Mouse (Mus musculus) gastrocnemius, postnatal 10 days (tissue): ENCODE measurements around the gene Stk32c. TPM values are rescaled to one million over a fixed set of nuclear protein-coding genes. Genes with fewer than 3 reads are reported as not detected.

ENCODE experiments used
- DNase-seq: peaks from one replicate; pipeline ENCODE4 v3.0.0; 2021; ENCODE audit warnings: mixed read lengths
- total RNA-seq, 2 experiments: library from RNA; stranded (reverse); gene quantifications; 2 replicates each; pipeline ENCODE4 v1.2.3; 2021

Gene Stk32c
- total RNA-seq, 2 experiments from 2014 or later = 1.6 TPM

DNA sequence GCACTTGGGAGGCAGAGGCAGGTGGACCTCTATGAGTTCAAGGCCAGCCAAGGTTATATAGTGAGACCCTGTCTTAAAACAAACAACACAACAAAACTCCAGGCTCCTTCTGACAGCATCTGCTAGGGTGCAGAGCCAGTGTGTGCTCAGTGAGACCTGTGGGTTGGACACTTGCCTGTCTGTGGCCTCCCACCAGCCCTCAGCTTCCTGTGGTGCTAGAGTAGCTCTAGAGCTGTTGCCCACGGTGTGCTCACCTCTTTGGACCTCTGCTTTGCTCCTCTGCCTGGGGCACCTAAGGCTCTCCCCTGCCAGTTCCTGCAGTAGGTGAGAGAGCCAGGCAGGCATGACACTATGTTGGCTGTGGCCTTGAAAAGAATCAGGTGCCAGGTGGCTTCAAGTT, 69.3 kb downstream of the Stk32c start:
- DNase-seq = no peak

DNA sequence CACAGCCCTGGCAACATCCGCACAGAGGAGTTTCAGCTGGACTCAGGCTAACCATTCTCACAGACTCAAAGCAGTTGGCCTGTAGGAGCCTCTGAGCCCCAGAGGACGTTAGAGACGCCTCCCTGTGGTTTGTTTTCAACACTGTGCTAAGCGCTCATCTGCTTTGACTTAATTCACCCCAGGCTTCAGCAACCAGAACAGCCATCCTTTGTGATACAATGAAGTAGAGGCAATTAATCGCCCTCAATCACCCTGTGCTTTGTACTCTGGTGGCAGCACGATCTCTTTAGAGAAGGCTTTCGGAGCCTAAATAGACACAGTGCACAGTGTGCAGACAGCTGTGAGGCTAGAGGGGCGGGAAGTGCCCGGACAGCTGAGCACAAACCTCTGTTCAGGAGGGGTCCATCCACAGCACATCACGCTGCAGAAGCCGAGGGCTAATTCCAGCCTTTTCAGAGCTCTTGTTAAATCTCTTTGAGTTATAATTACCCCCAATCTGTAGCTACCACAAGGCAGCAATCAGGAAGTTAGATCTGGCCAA, 73.1 kb downstream of the Stk32c start:
- no peak for DNase-seq

DNA sequence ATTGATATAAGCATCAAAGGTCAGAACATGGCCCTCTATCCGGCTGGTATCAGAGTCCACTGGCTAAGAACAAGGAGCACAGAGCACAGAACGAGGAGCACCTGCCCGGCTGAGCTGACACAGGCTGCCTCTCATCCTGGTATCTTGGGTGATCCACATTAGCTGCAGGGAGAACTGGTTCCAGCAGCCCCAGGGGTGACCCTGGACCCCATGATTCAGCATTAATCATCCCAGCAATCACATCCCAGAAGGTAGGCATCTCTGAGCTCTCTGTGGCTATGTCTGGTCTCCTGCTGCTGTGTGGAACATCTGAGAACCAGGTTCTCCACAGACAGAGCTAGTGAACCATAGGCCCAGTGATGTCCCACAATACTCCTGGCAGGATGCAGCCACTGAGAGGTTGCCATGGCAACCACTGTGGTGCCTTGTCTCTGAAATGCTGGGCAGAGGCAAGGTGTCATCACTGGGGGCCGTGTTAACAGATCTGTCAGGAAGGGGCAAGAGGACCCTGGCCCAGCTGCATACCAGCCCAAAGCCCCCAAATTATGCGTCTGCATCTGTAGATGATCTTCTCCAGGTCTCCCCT, 76.1 kb downstream of the Stk32c start:
- no peak for DNase-seq

DNA sequence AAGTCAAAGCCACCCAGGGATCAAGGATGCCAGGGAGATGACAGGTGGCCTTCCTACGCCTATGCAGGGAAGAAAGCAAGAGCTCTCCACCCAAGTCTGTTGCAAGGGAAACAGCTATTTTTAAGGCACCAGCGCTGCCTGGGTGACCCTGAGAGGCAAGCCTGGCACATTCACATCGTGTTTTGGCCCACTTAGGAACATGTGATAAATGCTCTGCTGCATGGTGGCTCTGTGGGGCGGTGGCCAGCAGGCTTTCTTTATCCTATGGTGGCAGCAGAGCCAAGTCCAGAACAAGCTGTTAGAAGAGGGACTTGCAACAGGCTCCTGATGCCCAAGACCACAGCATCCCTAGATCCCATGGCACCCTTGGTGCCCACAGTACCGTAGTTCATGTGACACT, 77.9 kb downstream of the Stk32c start:
- DNase-seq = no peak

DNA sequence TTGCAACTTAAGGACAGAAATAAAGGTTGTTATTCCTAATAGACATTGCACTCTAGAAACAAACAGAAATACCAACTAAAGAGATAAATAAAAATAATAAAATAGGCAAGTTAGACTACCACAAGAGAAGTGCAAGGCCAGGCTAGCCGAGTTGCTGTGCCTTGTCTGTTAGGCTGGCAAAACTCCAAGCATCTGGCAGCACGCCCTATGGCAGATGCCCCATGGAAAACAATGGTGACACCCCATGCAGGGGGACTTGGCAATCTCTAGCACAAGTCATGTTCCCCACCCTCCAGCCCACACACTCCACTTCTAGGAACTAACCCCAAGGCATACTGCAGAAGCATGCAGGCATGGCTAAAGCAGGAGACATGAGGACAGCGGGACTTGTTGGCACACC, 79.7 kb downstream of the Stk32c start:
- peak; percentile 54 for DNase-seq

DNA sequence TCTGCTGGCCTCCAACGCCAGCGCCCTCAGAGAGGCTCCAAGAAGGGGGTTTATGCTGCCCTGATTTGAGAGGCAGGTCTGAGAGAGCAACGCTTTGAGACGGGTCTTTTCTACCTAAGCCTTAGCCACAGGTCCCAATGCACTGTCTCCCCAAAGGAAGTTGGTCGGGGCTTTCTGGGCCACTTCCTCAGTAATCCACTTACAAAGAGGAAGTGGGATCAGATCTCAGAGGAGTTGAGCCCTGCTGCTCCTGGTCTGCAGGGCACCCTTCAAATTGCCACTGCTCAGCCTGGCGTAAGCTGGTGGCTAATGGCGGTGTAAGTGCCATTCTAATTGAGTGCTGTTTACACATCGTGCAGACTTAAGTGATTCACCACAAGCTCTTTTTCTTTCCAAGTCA, 81.6 kb downstream of the Stk32c start:
- DNase-seq = no peak

DNA sequence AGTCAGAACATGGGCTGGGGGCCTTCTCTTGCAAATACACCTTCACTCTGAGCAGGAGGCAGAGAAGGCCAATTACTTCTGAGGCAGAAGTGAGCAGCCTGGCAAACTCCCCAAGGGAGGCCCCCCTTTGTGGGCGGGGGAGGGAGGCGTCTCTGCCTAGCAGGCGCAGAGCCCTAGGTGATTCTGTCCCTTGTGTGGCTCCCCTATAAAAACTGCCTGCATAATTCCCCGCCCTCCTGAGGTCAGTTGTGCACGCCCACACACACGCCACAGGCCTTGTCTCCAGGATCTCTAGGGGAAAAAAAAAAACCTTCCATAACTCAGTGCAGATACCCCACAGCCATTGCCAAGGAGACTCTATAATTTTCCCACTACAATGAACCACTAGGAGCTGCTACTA, 82.7 kb downstream of the Stk32c start:
- no peak for DNase-seq

DNA sequence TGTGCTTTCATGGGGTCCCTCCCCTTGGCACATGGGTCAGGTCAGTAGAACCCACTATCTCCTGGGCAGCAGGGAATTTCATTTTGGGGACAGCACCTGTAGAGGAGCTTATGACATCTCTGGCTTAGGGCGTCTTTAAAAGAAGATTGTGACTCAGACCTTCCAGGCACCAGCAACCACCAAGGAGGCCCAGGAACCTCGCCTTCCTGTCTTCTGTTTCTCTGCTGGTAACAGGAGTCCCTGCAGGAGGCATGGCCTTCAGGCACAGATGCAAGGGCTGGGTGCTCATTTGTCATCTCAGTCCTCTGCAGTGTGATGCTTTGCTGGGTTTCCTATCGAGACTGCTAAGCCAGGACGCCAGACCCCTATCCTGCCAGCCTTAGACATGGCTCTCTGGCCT, 84.1 kb downstream of the Stk32c start:
- DNase-seq = no peak

DNA sequence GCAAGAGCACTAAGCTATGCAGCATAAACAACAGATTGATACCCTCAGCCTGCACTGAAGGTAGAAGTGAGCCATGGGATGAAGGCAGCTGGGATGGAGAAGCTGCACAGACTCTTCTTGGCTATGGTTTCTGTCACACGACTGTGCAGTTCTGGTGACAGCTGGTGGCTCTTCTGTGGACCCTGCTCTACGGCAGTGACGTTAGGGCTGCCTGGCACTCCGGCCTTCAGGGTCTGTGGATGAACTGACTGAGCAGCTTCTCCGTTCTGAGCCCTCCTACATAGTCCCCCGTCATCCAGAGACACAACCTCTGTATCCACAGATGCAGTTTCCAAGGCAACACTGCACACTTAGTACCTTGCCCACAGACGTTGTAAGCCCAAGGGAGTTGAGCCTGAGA, 86.6 kb downstream of the Stk32c start:
- DNase-seq = no peak

DNA sequence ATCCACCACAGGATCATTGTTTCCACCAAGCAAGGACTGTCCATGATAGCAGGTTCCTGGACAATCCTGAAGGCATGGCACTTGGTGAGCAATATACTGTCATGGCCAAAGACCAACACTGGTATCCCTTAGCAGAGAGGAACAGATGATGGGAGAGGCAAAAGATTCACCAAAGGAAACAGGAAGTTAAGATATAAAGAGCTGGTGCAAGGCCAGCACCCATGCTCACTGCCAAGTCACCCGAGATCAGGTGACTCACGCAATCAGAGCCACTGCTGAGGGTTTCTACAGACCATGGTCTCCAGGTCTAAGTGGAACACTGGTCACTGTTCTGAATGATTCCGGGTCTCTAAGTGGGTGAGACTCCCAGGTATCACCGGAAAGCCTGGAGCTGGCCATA, 87.2 kb downstream of the Stk32c start:
- no peak for DNase-seq

DNA sequence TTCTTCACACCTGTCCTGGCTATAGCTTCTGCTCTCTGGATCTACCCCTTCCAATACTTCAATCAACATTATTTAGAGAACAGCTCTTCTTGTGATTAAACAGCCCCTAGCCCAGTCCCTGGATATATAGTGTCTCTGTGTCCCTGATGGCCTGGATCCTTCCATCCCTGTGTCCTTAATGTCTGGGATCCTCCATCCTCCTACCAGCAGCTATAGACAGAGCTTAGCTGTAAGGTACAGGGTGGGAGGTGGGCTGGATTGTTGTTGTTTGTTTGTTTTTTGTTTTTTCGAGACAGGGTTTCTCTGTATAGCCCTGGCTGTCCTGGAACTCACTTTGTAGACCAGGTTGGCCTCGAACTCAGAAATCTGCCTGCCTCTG, 93.3 kb downstream of the Stk32c start:
- no peak for DNase-seq

DNA sequence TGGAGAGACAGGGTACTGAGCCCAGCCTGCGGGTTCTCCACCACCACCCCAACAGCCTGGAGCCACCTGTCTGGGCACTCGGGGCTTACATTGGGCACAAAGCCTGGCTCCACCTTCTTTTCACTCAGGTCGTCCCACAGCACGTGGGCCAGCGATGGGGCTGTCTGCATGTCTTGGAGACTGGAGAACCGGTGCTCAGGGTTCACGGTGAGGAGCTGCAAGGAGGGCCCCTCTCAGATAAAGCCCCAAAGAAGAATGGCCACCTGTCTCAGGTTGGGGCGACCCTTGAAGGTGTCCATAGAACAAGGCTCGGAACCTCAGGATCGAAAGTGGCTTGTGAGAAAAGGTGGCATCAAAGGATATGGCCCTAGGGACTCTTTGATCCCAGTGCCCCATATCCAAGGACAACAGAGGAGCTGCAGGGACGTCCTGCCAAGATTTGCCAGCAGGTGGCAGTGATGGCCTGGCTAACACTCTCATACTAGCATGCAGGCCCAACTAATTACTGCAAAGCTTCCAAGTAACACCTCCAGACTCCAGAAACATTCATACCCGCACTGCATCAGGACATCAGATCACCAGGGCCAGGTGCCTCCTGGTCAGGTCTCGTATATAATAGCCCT, 93.8 kb downstream of the Stk32c start:
- peak; percentile 84 for DNase-seq

DNA sequence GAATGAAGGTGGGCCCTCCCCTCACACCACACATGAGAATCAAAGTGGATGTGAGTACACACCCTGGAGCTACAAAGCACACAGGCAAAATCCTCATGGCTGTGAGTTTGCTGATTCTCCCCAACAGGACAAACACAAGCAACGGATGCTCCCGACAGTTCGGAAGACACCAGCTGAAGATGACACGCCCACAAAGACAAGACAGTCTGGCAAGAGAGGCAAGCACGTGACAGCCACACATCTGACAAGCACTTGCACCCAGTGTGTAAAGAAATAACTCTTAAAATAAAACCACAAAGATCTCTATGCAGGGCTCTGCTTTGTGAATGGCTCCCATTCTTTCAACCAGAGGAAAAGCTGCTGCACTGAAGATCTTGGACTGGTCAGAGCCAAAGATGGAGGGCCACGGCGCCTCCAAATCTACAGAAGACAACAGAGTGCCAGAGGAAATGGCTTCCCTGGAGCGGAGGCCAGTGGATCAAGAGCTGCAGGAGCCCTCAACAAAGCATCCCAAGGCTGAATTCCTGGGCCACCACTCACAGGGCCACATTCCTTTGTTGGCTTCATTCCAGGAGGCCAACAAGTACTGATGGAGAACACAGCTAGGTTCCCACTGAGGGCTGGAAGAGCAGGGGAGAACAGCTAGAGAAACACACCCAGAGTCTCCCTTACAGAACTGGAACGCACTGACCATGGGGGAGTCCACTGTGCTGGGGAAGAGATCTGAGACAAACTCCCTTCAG, 105.0 kb downstream of the Stk32c start:
- DNase-seq = no peak

DNA sequence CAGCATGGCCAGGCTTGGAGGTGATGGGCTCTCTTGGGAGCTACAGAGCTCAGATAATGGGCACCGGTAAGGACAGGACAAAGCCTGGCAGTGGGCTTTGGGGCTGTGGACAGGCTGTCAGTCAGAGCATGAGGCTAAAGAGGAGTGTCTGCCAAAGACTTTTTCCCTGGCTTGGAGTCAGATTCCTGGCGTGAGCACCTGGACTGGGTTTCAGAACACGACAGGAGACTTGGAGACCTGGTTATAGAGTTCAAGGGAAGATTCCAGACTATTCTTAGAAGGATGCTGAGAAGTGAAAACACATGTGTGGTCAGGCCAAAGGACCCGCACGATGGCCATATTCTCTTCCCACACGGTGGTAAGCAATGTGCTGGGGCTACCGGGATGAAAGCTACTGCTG, 107.4 kb downstream of the Stk32c start:
- DNase-seq = no peak

DNA sequence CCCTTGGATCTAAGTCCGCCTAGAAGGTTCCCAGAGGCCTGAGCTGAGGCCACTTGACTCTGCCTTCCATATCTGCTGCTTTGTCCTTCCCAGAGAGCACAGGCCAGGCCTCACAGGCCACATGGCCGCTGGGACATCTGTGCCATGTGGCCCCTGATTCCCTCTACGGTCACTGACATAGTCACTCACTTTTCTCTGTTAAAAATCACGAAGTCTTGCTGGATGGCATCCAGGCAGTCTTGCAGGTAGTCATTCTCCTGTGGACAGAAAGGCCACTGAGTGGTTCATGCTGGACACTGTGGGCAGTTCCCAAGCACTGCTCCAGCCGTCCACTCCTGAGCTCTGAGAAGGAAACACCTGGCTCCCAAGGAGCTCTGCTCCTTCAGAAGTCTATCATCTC, 108.0 kb downstream of the Stk32c start:
- no peak for DNase-seq

DNA sequence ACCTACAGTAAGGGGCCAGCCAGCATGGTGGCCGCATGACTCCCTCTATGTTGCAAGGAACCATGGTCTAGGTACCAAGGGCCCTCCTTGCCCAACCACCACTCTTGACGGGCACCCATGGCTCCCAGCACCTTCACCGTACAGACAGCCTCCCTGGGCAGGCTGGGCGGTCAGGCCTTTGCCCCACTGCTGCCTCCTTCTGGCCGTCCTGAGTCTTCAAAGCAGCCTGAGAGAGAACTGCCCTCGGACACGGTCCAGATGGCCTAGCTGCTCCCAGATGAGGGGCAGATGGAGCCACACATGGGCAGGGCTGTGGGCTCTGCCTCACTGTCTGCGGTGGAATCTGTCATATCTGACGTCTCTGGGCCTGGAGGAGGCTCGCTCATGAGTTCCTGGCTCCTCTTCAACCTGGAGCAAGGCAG, 109.1 kb downstream of the Stk32c start:
- DNase-seq = no peak

DNA sequence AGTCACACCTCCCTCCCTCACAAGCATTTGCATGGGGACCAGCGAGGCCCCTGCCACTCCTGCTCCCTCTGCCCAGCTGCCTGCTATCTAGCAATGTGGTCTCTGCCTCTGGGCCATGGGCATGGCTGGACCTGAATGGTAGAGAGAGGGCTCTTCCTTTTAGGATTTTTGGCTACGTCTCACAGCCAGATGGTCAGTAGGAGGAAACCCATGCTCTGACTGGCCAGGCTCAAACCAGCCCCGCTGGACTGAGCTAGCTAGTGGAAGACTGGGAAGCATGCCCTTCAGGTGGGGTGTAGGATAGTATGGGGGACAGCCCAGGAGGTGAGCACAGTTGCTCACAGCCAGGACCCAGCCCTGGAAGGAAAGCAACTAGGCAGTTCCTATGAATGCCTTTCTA, 111.3 kb downstream of the Stk32c start:
- no peak for DNase-seq

DNA sequence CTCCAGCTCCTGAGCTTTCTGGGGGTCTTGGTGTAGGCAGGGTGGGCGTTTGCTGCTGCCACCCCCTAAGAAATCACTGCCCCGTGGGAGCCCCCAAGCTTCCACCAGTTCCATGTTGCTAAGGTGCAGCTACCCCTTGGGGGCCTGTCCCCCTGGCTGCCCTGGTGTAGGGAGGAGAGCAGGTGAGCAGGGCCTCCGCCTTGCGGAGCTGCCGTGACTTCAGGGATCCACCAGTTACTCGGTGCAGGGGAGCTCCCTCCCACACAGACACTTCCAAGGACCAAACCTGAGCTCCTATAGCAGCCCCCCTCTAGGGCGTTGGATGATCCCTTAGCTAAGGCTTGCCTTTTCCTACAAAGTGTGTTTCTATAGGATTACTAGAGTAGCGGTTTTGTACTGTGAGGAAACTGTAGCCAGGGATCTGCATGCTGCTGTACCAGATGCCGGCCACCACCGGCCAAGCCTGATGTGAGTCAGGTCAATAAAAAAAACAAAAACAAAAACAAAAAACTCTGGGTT, 111.8 kb downstream of the Stk32c start:
- no peak for DNase-seq

DNA sequence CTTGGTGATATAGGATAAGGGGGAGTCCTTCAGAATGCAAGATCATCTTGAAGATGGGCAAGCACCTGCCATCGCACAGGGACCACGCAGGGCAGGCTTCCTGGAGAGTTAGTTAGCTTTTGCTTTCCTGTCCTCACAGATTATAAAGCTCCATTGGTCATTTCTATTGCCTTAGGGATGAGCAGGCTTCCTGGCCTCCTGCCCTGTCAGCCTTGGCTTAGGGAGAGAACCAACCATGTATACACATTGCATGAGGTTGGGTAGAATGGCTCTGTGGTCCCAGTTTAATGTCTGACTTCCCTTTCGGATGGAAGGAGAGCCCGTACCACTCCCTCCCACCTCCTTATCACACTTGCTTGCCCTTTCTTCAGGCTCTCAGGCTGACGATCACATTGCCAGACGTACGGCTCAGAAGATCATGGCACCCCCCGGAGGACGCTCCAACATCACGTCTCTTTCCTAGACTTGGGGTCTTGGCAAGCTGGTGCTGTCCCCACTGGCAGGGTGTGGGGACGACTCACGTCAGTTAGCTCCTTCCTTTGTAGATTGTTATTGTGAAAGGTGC, 112.5 kb downstream of the Stk32c start:
- no peak for DNase-seq

DNA sequence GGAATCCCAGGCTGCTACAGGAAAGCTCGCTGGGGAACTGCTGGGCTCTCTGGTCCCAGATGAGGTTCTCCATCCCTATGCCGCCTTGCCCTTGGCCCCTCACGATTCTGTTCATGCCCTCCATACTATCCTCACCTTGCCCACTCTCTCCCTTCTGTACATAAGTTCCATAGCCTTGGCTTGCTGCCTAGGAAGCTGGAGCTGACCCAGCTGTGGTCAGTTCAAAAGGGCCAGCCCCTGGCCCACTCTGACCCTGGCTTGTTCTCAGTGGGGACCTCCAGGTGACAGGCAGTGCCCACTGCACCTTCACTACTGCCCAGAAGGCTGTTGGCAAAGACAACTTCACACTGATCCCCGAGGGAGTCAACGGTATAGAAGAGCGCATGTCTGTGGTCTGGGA, 116.7 kb downstream of the Stk32c start:
- DNase-seq = no peak

DNA sequence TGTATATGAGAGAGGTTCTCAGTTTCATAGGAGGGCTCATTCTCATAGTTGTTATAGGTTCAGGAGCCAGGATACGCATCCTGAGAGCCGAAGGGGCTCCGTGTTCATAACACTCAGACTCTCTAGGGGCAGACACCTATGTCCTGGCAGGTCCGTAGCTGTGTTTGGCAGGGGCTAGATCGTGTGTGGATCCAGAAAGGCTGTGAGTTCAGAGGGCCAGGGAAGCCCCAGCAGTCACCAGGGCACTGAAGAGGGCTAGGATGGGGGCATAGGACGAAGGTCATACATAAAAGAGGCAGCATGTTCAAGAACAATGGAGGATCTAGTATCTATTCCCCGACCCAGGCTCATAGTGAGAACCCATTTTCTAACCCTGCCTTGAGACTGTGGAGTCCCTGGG, 117.8 kb downstream of the Stk32c start:
- DNase-seq = no peak

DNA sequence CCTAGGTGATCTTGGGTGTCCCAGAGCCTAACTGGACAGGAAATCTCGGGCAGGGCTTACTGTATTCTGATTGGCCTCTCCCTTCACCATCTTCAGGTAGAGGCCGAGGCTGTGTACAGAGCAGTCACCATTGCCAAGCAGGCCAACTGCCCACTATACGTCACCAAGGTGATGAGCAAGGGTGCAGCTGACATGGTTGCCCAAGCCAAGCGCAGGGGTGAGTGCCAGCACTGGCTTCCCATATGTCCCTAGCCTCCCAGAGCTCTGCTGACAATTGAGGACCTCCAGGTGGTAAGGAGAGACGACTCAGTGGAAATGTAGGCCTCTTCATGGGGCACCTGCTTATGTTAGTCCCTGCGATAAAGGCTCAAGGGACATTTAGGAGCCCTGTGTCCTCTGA, 118.3 kb downstream of the Stk32c start:
- DNase-seq = no peak

DNA sequence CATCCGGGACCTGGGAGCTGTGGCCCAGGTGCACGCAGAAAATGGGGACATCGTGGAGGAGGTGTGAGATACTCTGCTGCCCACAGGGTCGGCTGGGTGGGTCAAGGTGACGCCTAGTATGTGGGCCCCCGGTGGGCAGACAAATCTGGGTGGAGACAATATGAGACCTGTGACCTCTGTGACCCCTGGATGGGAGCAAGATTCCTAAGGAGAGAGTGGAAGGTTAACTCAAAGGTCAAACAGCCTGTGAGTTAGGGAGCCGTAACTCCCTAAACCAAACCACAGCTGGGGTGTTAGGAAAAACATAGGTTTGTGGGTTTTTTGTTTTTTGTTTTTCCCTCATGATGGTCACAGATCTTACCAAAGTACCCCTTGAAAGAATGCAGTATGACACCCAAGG, 119.3 kb downstream of the Stk32c start:
- DNase-seq = no peak
